Mouse (Mus musculus) brain, adult 2 months (tissue): Measurements from ENCODE around the gene Duox2.

Experiments used
- DNase-seq: peaks from one replicate; pipeline ENCODE4 v3.0.0; 2011; ENCODE audit warnings: low read depth, low spot score

The Duox2 gene

DNA sequence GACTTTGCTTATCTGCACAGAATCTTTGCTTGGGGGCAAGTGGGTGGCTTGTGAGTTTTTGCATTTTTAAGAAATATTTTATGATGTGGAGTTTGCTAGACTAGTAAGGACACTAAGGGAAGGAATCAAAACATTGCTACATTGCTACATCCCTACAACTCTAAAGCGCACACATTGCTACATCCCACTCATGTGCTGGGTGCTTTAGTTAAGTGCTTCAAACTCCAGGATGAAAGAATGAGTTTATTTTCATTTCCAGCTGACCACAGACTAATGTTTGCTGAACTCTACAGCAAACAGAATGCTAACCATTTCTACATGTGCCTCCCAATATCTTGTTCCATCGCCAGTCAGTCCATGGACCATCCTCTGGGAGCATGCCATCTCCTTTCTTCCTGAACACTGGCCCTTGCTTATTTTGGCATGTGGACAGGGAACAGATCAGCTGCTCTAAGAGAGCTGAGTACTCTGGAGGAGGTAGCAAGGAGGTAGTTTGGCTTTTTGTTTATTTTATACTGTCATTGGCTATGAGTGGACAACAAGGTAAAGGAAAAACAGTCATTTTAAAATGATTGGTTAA lies 60.3 kb downstream of the Duox2 start:
- DNase-seq: peak; percentile 20

DNA sequence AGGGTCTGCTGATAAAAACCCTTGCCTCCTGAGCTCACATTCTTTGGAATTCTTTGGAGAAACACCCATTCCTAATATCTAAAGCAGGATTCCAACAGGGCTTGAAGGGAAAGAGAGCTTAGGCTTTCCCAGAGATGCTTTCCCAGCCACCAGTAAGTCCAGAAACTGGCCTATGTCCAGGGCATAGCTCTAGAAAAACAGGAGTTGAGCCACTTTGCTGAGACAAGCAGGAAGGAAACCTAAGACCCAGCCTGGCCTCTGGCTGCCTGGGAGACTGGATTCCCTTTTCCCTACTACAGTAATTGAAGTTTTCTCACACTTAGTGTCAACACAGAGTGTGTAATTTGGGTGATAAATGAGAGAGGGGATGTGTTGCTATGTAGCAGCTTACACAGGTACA lies 61.9 kb downstream of the Duox2 start:
- DNase-seq: no peak

GRCm38 (mm10) chr2:122235425-122235824 lies 62.8 kb downstream of the Duox2 start:
- no peak for DNase-seq

GRCm38 (mm10) chr2:122234611-122235288 lies 63.5 kb downstream of the Duox2 start, which contains the start of gene Sord:
Gene Sord, plus strand, starts transcription at chr2:122234749.
- DNase-seq: peak; percentile 85

DNA sequence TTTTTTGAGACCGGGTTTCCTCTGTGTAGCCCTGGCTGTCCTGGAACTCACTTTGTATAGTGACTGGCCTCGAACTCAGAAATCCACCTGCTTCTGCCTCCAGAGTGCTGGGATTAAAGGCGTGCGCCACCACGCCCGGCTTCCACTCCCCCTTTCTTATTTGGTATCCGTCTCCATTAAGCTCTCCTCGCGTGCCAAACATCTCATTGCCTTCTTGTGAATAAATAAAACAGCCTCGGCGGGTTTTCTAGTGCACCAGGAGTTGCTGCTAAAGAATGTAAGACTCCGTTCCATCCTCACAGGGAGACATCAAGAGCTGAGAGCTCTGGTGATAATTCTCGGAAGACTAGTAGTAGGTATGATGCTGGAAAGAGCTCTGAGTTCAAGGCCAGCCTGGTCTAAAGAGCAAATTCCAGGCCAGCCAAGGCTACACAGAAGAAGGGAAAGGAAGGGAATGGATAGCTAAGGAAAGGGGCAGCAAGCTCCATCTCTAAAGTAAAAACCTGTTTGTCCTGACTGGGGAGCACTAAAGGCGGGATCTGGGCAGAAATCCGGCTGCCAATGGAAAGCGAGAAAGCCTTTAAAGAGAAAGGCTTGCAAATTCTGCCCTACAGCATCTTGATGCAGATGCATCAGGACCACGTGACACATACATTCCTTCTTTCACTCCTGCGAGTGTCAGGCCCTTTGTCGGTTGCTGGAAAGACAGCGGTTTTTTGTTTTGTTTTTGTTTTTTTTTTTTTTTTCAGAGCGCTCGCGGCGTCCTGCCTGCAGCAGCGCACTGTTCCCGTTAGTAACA lies 64.3 kb downstream of the Duox2 start:
- peak; percentile 78 for DNase-seq

DNA sequence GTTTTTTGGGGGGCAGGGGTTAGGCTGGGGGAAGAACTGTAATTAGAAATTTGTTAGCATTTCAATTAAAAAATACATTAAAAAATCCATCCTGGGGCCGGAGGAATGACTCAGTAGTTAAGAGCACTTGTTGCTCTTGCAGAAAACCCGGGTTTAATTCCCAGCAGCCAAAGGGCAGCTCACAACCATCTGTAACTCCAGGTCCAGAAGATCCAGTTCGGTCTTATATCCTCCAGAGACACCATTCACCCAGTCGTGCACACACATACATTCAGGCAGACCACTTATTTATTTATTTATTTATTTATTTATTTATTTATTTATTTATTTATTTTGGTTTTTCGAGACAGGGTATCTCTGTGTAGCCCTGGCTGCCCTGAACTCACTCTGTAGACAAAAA lies 64.9 kb downstream of the Duox2 start:
- no peak for DNase-seq

GRCm38 (mm10) chr2:122231616-122232015 lies 66.6 kb downstream of the Duox2 start:
- no peak for DNase-seq

- DNase-seq: no peak
These were observed 67.9 kb downstream of the Duox2 start for GRCm38 (mm10) chr2:122230395-122230794.
